Mouse (Mus musculus): ENCODE data around the gene Tmf1.

GRCm38 (mm10) chr6:97204952-97205351 is 26.0 kb upstream of the Tmf1 start:
- TF ChIP-seq CTCF (conservative IDR thresholded peaks at IDR 0.05 in 1 of 2, IDR thresholded peaks at IDR 0.05 in 1 of 2; ENCODE audit: low read depth in 2 of 2, low read length in 2 of 2) (no peak), POLR2A (IDR thresholded peaks at IDR 0.05; ENCODE audit: low read depth, low read length) (no peak), MYC (IDR thresholded peaks at IDR 0.05; ENCODE audit: low read depth, low read length) (no peak), EP300 (IDR thresholded peaks at IDR 0.05; ENCODE audit: low read length) (no peak), TBP (conservative IDR thresholded peaks at IDR 0.05; ENCODE audit: low read depth, low read length) (no peak), MAFK (IDR thresholded peaks at IDR 0.05; ENCODE audit: insufficient replicate concordance, low read length) (no peak), E2F4 (IDR thresholded peaks at IDR 0.05; ENCODE audit: insufficient replicate concordance, low read depth, low read length) (no peak), MXI1 (IDR thresholded peaks at IDR 0.05; ENCODE audit: low read depth, low read length) (no peak), GABPA (IDR thresholded peaks at IDR 0.05; ENCODE audit: insufficient replicate concordance, low read depth, low read length) (no peak), KAT2A (IDR thresholded peaks at IDR 0.05; ENCODE audit: insufficient replicate concordance, low read length) (no peak), MEF2A (IDR thresholded peaks at IDR 0.05; ENCODE audit: borderline replicate concordance, low read depth, low read length) (no peak), JUND (conservative IDR thresholded peaks at IDR 0.05; ENCODE audit: low read depth, low read length) (no peak)

Measured in CH12.LX (cell line).